In genomic region chr16:94094251-94095108, GRCm38 (mm10) we compare ENCODE assay signal across 14 mouse cellular contexts. TPM values are rescaled to one million over a fixed set of nuclear protein-coding genes. Genes with fewer than 3 reads are reported as not detected.
DNase-seq lines count a peak whose midpoint lies in the region; ATAC-seq and TF ChIP-seq lines count a peak whose summit lies in the region.
"Had no signal": no experiment of that assay in that cellular context is flagged by ENCODE, and none has a peak within 500 bp of the region (broad histone marks: within the 10 kb centered on the region; RNA-seq: fewer than 3 reads in every experiment).

No protein-coding gene starts in this region.

- DNase-seq in CD4-positive, CD25-positive, alpha-beta regulatory T cell, adult 2 months (ENCODE audit: low read depth, low spot score), result peak; percentile 45
- no peak for DNase-seq in kidney, adult 2 months
- no peak for DNase-seq in kidney, postnatal 14 days
- no peak for DNase-seq in ES-E14 (ENCODE audit: low read depth, low spot score)
- peak; percentile 68 for DNase-seq in limb, embryonic 10.5 days (ENCODE audit: low spot score)
- no peak for DNase-seq in left cerebral cortex, adult 18-20 months (ENCODE audit: low spot score in 2 of 2)
- DNase-seq: adrenal gland, postnatal 10 days; lung, postnatal 36 days; right cerebral cortex, postnatal 25 days had no signal

- H3K27ac ChIP-seq in kidney, adult 2 months (ENCODE audit: insufficient read depth, low read depth, low read length), result peak overlapping the region; percentile 26; the same call in 1 of the 2 replicates
- H3K27ac ChIP-seq in ES-E14 (ENCODE audit: insufficient read depth, low read depth, low read length, poor library complexity, severe bottlenecking), result no peak overlapping the region
- no peak overlapping the region for H3K27ac ChIP-seq in limb, embryonic 10.5 days
- H3K27ac ChIP-seq: liver, embryonic 12.5 days had no signal

- H3K4me3 ChIP-seq in kidney, adult 2 months (ENCODE audit: insufficient read depth, low read depth, low read length), result 0 out of 2 replicates have a peak overlapping the region, but pooled peaks have one; percentile 1
- H3K4me3 ChIP-seq in ES-E14 (ENCODE audit: insufficient read depth in 1 of 2, low read depth in 1 of 2, low read length in 2 of 2, poor library complexity in 1 of 2, severe bottlenecking in 1 of 2), result peak overlapping the region; percentile 29 to 33; a peak in 2 of 4 replicates
- peak overlapping the region; percentile 22 for H3K4me3 ChIP-seq in limb, embryonic 10.5 days
- H3K4me3 ChIP-seq: liver, embryonic 12.5 days had no signal

- H3K9ac ChIP-seq in ES-E14 (ENCODE audit: insufficient read depth, low read depth, low read length, poor library complexity, severe bottlenecking), result no peak overlapping the region
- H3K9ac ChIP-seq: liver, embryonic 12.5 days had no signal

- no peak for ATAC-seq in CD4-positive, CD25-positive, alpha-beta regulatory T cell, adult 4 months
- ATAC-seq in megakaryocyte progenitor cell, adult 5-6 weeks (replicated peaks; ENCODE audit: poor library complexity), result no peak
- ATAC-seq: hindbrain, embryonic 16.5 days; liver, embryonic 12.5 days had no signal

- no peaks in the 10 kb centered on the region for H3K4me1 ChIP-seq in kidney, adult 2 months (ENCODE audit: control insufficient read depth, insufficient read depth, low read length)
- H3K4me1 ChIP-seq in ES-E14 (ENCODE audit: control insufficient read depth in 2 of 2, insufficient read depth in 2 of 2, low read length in 2 of 2, poor library complexity in 1 of 2), result peaks cover 4 to 8% of the 10 kb centered on the region in 2 experiments; a peak in 3 of 4 replicates
- peaks cover 48% of the 10 kb centered on the region for H3K4me1 ChIP-seq in limb, embryonic 10.5 days
- H3K4me1 ChIP-seq: liver, embryonic 12.5 days had no signal

- H3K27me3 ChIP-seq in kidney, adult 2 months (replicated peaks; ENCODE audit: control insufficient read depth, insufficient read depth, low read length), result peaks cover 6% of the 10 kb centered on the region; the same call in 1 of the 2 replicates
- H3K27me3 ChIP-seq in limb, embryonic 10.5 days (ENCODE audit: low read depth, poor library complexity, severe bottlenecking), result peaks cover 99% of the 10 kb centered on the region

- in situ Hi-C loops in ES-E14 (cut with MboI; ENCODE audit: low sequenced_read_pairs in 2 of 2, unreplicated experiment in 2 of 2), result loop anchor here in 1 of 2 experiments (10.0 kb wide), 1 partner anchor 140 kb away; no protein-coding TSS in a partner anchor

- no peaks in the 10 kb centered on the region for H3K36me3 ChIP-seq in kidney, adult 2 months (ENCODE audit: control insufficient read depth, insufficient read depth, low read length)
- H3K36me3 ChIP-seq in ES-E14 (ENCODE audit: control insufficient read depth, insufficient read depth, low read length, poor library complexity, severe bottlenecking), result no peaks in the 10 kb centered on the region
- H3K36me3 ChIP-seq in limb, embryonic 10.5 days, result no peaks in the 10 kb centered on the region
- H3K36me3 ChIP-seq: liver, embryonic 12.5 days had no signal

- TF ChIP-seq CTCF in kidney, adult 2 months (conservative IDR thresholded peaks at IDR 0.05; ENCODE audit: insufficient read depth, insufficient read length, low read depth, low read length), result no peak

- TF ChIP-seq POLR2A in kidney, adult 2 months (IDR thresholded peaks at IDR 0.05; ENCODE audit: low read depth, low read length), result no peak

- WGBS in kidney, adult 2 months, result 8% methylated on average over 48 of the region's 48 CpGs
- under 1% methylated on average over 48 of the region's 48 CpGs for WGBS in limb, embryonic 10.5 days

- no peaks in the 10 kb centered on the region for H3K9me3 ChIP-seq in ES-E14 (ENCODE audit: control insufficient read depth, insufficient read depth, low read depth, low read length)
- H3K9me3 ChIP-seq in limb, embryonic 10.5 days (replicated peaks), result no peaks in the 10 kb centered on the region
- H3K9me3 ChIP-seq: liver, embryonic 12.5 days had no signal

TF ChIP-seq in ES-E14, 5 proteins besides CTCF, POLR2A, EP300 and RAD21:
- TF ChIP-seq HCFC1 (IDR thresholded peaks at IDR 0.05; ENCODE audit: borderline replicate concordance, insufficient read depth, low read length) (no peak), MAFK (IDR thresholded peaks at IDR 0.05; ENCODE audit: insufficient read depth, low read depth, low read length) (no peak)

RNA-seq across cellular contexts. Expression of gene Sim2, which starts 9.7 kb away (rescaled TPM):
- not detected for polyA plus RNA-seq in CD4-positive, CD25-positive, alpha-beta regulatory T cell, adult 4 months (2017; shearing (Covaris generic))
- polyA plus RNA-seq in kidney, adult 2 months (2012; rRNA removed), result 8.1 and 9.9 TPM in 2 replicates
- total RNA-seq in ES-E14 (2012; rRNA removed), result 0.13 TPM in 1 of 2 replicates, not detected in the other
- polyA plus RNA-seq in limb, embryonic 10.5 days (2016; fragmentation: Nextera tagmentation; extraction: Ambion mirVana), result 2.2 and 2.9 TPM in 2 replicates
- 0.35 and 0.56 TPM in 2 replicates for total RNA-seq in megakaryocyte progenitor cell, adult 5-6 weeks (2015)
- 0.20 TPM in 1 of 2 replicates, not detected in the other for total RNA-seq in megakaryocyte progenitor cell, adult 5-6 weeks (2017)
- total RNA-seq in left cerebral cortex, adult 18-20 months (2021), result not detected
- polyA plus RNA-seq: cortical plate, adult 2 months; hindbrain, embryonic 16.5 days; liver, embryonic 12.5 days had no signal

Comparison
In these comparisons a context has a peak if more than half of its experiments do, and no peak if none do; other contexts are left out.
1. DNase-seq: peak in CD4-positive, CD25-positive, alpha-beta regulatory T cell, adult 2 months (single experiment) and limb, embryonic 10.5 days (single experiment); none in kidney, adult 2 months (single experiment), kidney, postnatal 14 days (single experiment), ES-E14 (single experiment) and left cerebral cortex, adult 18-20 months (0 of 2).
2. Peak in every context shown above with its lines, with median percentiles within 50 percentile points of each other: H3K4me3 ChIP-seq.